Mouse (Mus musculus): Measurements from ENCODE around the gene Larp4b.

The Larp4b gene

DNA sequence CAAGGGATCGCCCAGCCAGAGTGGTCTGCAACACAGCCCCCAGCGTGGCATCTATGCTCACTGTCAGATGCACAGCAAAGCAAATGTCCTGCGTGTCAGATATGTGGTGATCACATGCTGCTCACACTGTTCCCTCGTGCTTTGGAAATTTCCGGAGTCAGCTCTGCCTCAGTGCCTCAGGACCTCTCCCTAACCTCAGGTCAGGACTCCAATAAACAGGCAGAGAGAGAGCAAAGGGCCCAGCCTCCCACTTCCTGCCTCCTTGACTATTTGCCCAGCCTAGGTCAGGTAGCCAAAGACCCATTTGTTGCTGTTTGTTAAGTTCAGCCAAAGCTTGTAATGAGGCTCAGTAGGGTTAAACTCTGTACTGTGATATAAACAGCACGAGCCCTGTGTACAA, 87.4 kb downstream of the Larp4b start:
- no peak for DNase-seq

DNA sequence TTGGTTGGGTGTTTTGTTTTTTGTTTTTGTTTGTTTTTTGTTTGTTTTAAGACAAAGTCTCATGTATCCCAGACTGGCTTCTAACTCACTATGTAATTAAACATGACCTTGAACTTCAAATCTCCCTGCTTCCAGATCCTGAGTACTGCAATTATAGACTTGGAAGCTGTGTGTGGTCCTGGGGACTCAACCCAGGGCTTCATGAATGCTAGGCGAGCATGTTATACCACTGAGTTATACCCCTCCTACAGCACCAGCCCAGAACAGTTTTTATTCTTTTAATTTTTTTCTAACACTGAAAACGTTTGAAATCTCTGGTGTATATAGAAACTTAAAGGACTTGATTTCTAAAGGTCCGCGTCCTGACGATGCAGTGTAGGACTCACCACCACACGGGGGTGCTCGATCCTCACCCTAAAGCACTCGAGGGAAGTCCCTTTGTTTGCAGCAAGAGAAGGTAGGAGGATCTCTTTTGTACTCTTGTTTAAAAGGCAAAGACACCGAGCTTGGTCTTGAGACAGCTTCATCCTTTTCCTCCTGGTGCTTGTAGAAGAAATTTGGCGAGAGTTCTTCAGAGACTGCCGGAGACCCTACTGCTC, 88.1 kb downstream of the Larp4b start:
- DNase-seq, result peak; percentile 78 to 82

DNA sequence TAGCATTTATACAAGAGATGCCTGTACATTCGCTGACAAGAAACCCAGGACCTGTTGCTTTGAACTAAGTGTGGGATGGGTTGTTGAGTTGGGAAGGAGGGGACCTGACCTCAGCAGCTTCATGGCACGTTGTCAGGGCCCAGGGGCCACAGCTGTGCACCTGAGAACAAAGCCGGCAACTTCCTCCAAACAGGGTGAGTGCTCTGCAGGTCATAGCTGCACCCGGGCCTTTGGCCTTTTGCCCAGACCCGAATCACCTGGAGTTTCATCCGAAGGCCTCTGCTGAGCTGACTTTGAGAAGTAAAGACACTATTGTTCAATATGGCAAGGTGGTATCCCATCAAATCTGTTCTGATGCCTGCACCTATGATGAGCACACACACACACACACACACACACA, 90.6 kb downstream of the Larp4b start:
- DNase-seq, result no peak

- DNase-seq, result no peak
Observed at GRCm38 (mm10) chr13:9184716-9185115, 91.0 kb downstream of the Larp4b start.

DNA sequence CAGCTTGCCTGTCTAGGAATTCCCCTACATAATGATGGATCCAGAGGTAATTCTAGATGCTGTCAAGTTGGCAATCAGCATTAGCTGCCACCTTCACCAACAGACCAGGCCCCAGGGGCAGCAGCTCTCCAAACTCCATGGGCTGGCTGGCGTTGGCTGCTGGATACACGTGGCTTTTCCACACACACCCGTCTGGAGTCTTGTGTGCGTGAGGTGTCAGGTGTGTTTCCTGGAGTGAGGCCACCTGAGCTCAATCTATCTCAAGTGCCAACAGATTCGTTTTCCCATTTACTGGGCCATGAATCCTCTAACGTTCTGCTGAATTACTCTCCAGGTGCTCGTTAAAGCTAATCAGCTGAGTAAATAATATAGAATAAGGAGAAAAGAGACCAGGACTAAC, 93.5 kb downstream of the Larp4b start:
- no peak for DNase-seq

- DNase-seq, result peak in 1 of 2 experiments; percentile 40
Observed at GRCm38 (mm10) chr13:9187566-9188530, 94.2 kb downstream of the Larp4b start.

DNA sequence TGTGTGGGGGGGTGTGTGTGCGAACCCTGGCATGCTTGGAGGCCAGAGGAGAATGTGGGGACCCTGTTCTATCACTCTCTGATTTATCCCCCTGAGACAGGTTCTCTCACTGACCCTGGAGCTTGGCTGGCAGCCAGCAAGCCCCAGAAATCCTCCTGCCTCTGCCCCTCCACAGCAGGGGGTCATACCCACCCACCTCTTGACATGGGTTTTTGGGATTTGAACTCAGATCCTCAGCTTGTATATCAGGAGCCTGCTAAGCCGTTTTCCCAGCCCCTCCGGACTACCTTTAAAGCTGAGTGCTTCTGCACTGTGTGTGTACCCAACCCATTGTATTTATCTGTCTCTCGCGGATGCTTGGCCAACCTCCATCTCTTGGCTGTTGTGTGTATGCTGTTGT, 95.8 kb downstream of the Larp4b start:
- DNase-seq, result no peak

GRCm38 (mm10) chr13:9191172-9192140, 97.8 kb downstream of the Larp4b start:
- DNase-seq, result peak; percentile 43 to 44

DNA sequence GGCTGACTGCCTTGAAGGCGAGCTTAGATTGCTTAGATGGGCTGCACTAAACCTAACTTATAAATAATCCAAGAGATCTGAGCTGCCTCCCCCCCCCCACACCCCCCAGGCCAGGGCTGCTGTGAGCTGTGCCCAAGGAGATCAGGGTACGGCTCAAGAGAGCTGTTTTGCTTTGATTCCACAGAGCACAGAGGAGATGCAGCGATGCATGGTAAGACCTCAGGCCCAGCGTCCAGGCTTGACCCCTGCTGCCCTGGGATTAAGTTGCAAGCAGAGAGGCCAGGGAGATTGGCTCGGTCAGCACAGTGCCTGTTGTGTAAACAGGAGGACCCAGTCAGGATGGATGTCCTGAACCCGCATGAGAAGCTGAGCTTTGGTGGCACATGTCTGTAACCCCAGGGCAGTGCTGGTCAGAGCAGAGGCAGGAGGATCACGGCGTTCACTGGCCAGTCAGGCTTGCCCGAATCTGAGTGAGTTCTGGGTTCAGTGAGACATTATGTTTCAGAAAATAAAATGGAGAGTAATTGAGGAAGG, 99.2 kb downstream of the Larp4b start:
- DNase-seq, result no peak

DNA sequence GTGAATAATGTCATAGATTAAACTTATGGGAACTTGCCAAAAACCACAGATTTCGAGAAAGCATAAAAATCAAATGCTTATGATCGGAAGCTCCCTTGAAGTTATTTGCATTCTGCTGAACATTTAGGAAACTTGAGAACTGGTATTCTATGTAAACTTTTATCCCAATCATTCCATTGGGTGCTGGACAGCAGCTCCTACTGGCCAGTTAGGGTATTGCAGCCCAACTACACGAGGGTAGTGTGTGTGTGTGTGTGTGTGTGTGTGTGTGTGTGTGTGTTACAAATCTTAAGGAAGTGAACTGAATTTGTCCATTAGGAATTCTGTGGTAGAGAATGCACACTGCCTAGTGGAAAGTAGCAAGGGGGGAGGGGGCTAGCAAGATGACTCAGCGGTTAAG, 101.0 kb downstream of the Larp4b start:
- no peak for DNase-seq

DNA sequence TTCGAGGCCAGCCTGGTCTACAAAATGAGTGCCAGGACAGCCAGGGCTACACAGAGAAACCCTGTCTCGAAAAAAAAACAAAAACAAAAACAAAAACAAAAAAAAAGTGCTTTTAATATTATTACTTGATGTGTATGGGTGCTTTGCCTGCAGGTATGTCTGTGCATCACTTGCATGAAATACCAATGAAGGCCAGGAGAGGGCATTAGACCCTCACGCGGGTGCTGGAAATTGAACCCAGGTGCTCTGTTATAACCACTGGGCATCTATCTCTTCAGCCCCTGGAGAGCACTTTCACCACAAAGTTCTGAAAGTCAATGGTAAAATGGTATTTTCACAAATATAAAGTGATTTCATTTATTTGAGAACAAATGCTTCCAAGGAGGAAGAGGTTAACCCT, 101.9 kb downstream of the Larp4b start:
- DNase-seq, result no peak

GRCm38 (mm10) chr13:9198106-9198505, 104.4 kb downstream of the Larp4b start:
- no peak for DNase-seq

GRCm38 (mm10) chr13:9198728-9199464, 105.2 kb downstream of the Larp4b start:
- no peak for DNase-seq

GRCm38 (mm10) chr13:9199465-9199844, 105.8 kb downstream of the Larp4b start:
- no peak for DNase-seq

- DNase-seq, result no peak
Observed at GRCm38 (mm10) chr13:9222761-9223405, 129.2 kb downstream of the Larp4b start.

Data from cerebellum, adult 18-20 months (tissue).